Mouse (Mus musculus): ENCODE data around the gene 1700016K19Rik. TPM values are rescaled to one million over a fixed set of nuclear protein-coding genes. Genes with fewer than 3 reads are reported as not detected.
A peak's percentile ranks its signal among the peaks of the same experiment; 100 is the strongest.
"Not testable (repeated sequence)": the region's sequence is repeated elsewhere in the genome, so short reads cannot be mapped to it uniquely, and the experiment has no call there.

Gene 1700016K19Rik
- polyA plus RNA-seq, 1 experiment, result not detected

GRCm38 (mm10) chr11:75991911-75992310, 7.8 kb upstream of the 1700016K19Rik start:
- 0 out of 2 replicates have a peak, but pooled peaks cover 3% of the 10 kb centered on the region for H3K27me3 ChIP-seq (ENCODE audit: control insufficient read depth, insufficient read depth, low read length, poor library complexity, severe bottlenecking)
- no peak for TF ChIP-seq EP300 (IDR thresholded peaks at IDR 0.05; ENCODE audit: insufficient read depth, low read depth, low read length)
- TF ChIP-seq CTCF (IDR thresholded peaks at IDR 0.05; ENCODE audit: low read depth, low read length), result peak; percentile 4
- TF ChIP-seq POLR2A (IDR thresholded peaks at IDR 0.05; ENCODE audit: insufficient read depth, low read length), result no peak
- H3K36me3 ChIP-seq (ENCODE audit: control insufficient read depth, insufficient read depth, low read length, poor library complexity, severe bottlenecking), result no peaks in the 10 kb centered on the region
- no peaks in the 10 kb centered on the region for H3K9me3 ChIP-seq (replicated peaks; ENCODE audit: control insufficient read depth, insufficient read depth, low read length, poor library complexity, severe bottlenecking)
- no peaks in the 10 kb centered on the region for H3K4me1 ChIP-seq (ENCODE audit: control insufficient read depth, insufficient read depth, low read length)
- H3K27ac ChIP-seq (ENCODE audit: insufficient read depth, low read length), result no peak overlapping the region
- H3K4me3 ChIP-seq (ENCODE audit: low read depth, low read length), result no peak overlapping the region
- H3K9ac ChIP-seq (ENCODE audit: low read depth, poor library complexity, severe bottlenecking), result no peak overlapping the region

GRCm38 (mm10) chr11:75992481-75992880, 7.2 kb upstream of the 1700016K19Rik start:
- Histone ChIP-seq H3K9me3 (replicated peaks; ENCODE audit: control insufficient read depth, insufficient read depth, low read length, poor library complexity, severe bottlenecking) (no peaks in the 10 kb centered on the region), H3K4me3 (ENCODE audit: low read depth, low read length) (no peak overlapping the region), H3K27me3 (ENCODE audit: control insufficient read depth, insufficient read depth, low read length, poor library complexity, severe bottlenecking) (0 out of 2 replicates have a peak, but pooled peaks cover 3% of the 10 kb centered on the region), H3K27ac (ENCODE audit: insufficient read depth, low read length) (no peak overlapping the region), H3K4me1 (ENCODE audit: control insufficient read depth, insufficient read depth, low read length) (no peaks in the 10 kb centered on the region), H3K9ac (ENCODE audit: low read depth, poor library complexity, severe bottlenecking) (no peak overlapping the region), H3K36me3 (ENCODE audit: control insufficient read depth, insufficient read depth, low read length, poor library complexity, severe bottlenecking) (no peaks in the 10 kb centered on the region)
- TF ChIP-seq EP300 (IDR thresholded peaks at IDR 0.05; ENCODE audit: insufficient read depth, low read depth, low read length), result no peak
- no peak for TF ChIP-seq POLR2A (IDR thresholded peaks at IDR 0.05; ENCODE audit: insufficient read depth, low read length)
- TF ChIP-seq CTCF (IDR thresholded peaks at IDR 0.05; ENCODE audit: low read depth, low read length), result no peak

- Histone ChIP-seq H3K4me3 (ENCODE audit: low read depth, low read length) (no peak overlapping the region), H3K36me3 (ENCODE audit: control insufficient read depth, insufficient read depth, low read length, poor library complexity, severe bottlenecking) (no peaks in the 10 kb centered on the region), H3K9ac (ENCODE audit: low read depth, poor library complexity, severe bottlenecking) (no peak overlapping the region), H3K9me3 (replicated peaks; ENCODE audit: control insufficient read depth, insufficient read depth, low read length, poor library complexity, severe bottlenecking) (no peaks in the 10 kb centered on the region), H3K27me3 (ENCODE audit: control insufficient read depth, insufficient read depth, low read length, poor library complexity, severe bottlenecking) (0 out of 2 replicates have a peak, but pooled peaks cover 3% of the 10 kb centered on the region), H3K27ac (ENCODE audit: insufficient read depth, low read length) (no peak overlapping the region), H3K4me1 (ENCODE audit: control insufficient read depth, insufficient read depth, low read length) (peaks cover 1% of the 10 kb centered on the region)
- no peak for TF ChIP-seq POLR2A (IDR thresholded peaks at IDR 0.05; ENCODE audit: insufficient read depth, low read length)
- TF ChIP-seq CTCF (IDR thresholded peaks at IDR 0.05; ENCODE audit: low read depth, low read length), result no peak
- no peak for TF ChIP-seq EP300 (IDR thresholded peaks at IDR 0.05; ENCODE audit: insufficient read depth, low read depth, low read length)
Observed at GRCm38 (mm10) chr11:75994357-75994756, 5.4 kb upstream of the 1700016K19Rik start.

GRCm38 (mm10) chr11:76000701-76001100, 989 bp downstream of the 1700016K19Rik start:
- TF ChIP-seq EP300 (IDR thresholded peaks at IDR 0.05; ENCODE audit: insufficient read depth, low read depth, low read length) (no peak), POLR2A (IDR thresholded peaks at IDR 0.05; ENCODE audit: insufficient read depth, low read length) (no peak), CTCF (IDR thresholded peaks at IDR 0.05; ENCODE audit: low read depth, low read length) (no peak)
- H3K9ac ChIP-seq (ENCODE audit: low read depth, poor library complexity, severe bottlenecking), result no peak overlapping the region
- no peaks in the 10 kb centered on the region for H3K9me3 ChIP-seq (replicated peaks; ENCODE audit: control insufficient read depth, insufficient read depth, low read length, poor library complexity, severe bottlenecking)
- H3K36me3 ChIP-seq (ENCODE audit: control insufficient read depth, insufficient read depth, low read length, poor library complexity, severe bottlenecking), result no peaks in the 10 kb centered on the region
- no peaks in the 10 kb centered on the region for H3K27me3 ChIP-seq (ENCODE audit: control insufficient read depth, insufficient read depth, low read length, poor library complexity, severe bottlenecking)
- peaks cover 3% of the 10 kb centered on the region for H3K4me1 ChIP-seq (ENCODE audit: control insufficient read depth, insufficient read depth, low read length)
- no peak overlapping the region for H3K27ac ChIP-seq (ENCODE audit: insufficient read depth, low read length)
- H3K4me3 ChIP-seq (ENCODE audit: low read depth, low read length), result no peak overlapping the region

- no peaks in the 10 kb centered on the region for H3K9me3 ChIP-seq (replicated peaks; ENCODE audit: control insufficient read depth, insufficient read depth, low read length, poor library complexity, severe bottlenecking)
- peaks cover 3% of the 10 kb centered on the region for H3K4me1 ChIP-seq (ENCODE audit: control insufficient read depth, insufficient read depth, low read length)
- no peaks in the 10 kb centered on the region for H3K27me3 ChIP-seq (ENCODE audit: control insufficient read depth, insufficient read depth, low read length, poor library complexity, severe bottlenecking)
- TF ChIP-seq POLR2A (IDR thresholded peaks at IDR 0.05; ENCODE audit: insufficient read depth, low read length) (no peak), EP300 (IDR thresholded peaks at IDR 0.05; ENCODE audit: insufficient read depth, low read depth, low read length) (no peak), CTCF (IDR thresholded peaks at IDR 0.05; ENCODE audit: low read depth, low read length) (no peak)
- H3K9ac ChIP-seq (ENCODE audit: low read depth, poor library complexity, severe bottlenecking), result no peak overlapping the region
- H3K4me3 ChIP-seq (ENCODE audit: low read depth, low read length), result no peak overlapping the region
- H3K36me3 ChIP-seq (ENCODE audit: control insufficient read depth, insufficient read depth, low read length, poor library complexity, severe bottlenecking), result no peaks in the 10 kb centered on the region
- H3K27ac ChIP-seq (ENCODE audit: insufficient read depth, low read length), result no peak overlapping the region
Observed at GRCm38 (mm10) chr11:76001237-76001878, 1.6 kb downstream of the 1700016K19Rik start.

- not testable (repeated sequence) for H3K36me3 ChIP-seq (ENCODE audit: control insufficient read depth, insufficient read depth, low read length, poor library complexity, severe bottlenecking); H3K9me3 ChIP-seq (replicated peaks; ENCODE audit: control insufficient read depth, insufficient read depth, low read length, poor library complexity, severe bottlenecking); H3K27me3 ChIP-seq (ENCODE audit: control insufficient read depth, insufficient read depth, low read length, poor library complexity, severe bottlenecking); H3K9ac ChIP-seq (ENCODE audit: low read depth, poor library complexity, severe bottlenecking); H3K4me3 ChIP-seq (ENCODE audit: low read depth, low read length); H3K27ac ChIP-seq (ENCODE audit: insufficient read depth, low read length); H3K4me1 ChIP-seq (ENCODE audit: control insufficient read depth, insufficient read depth, low read length)
Observed at GRCm38 (mm10) chr11:76004276-76004675, 4.6 kb downstream of the 1700016K19Rik start.

Measured in ES-Bruce4 (cell line).